Mouse (Mus musculus) bone marrow macrophage, adult 2 months (primary cell): ENCODE measurements around the gene Guca1a. TPM values are rescaled to one million over a fixed set of nuclear protein-coding genes. Genes with fewer than 3 reads are reported as not detected.
A peak's percentile ranks its signal among the peaks of the same experiment; 100 is the strongest.
"Not testable (repeated sequence)": the region's sequence is repeated elsewhere in the genome, so short reads cannot be mapped to it uniquely, and the experiment has no call there.

Experiments used
- H3K27ac ChIP-seq: 2 replicates; pipeline ENCODE4 v1.5.1; 2012; ENCODE audit warnings: low read depth, low read length; ENCODE audit not compliant: insufficient read depth
- H3K4me1 ChIP-seq: 2 replicates; pipeline ENCODE4 v1.6.1; 2012; ENCODE audit warnings: low read length; ENCODE audit not compliant: control insufficient read depth, insufficient read depth
- H3K4me3 ChIP-seq: 2 replicates; pipeline ENCODE4 v1.5.1; 2012; ENCODE audit warnings: mild to moderate bottlenecking, low read length, moderate library complexity; ENCODE audit not compliant: insufficient read depth
- CTCF ChIP-seq: IDR thresholded peaks from 2 replicates; pipeline ENCODE4 v1.5.1; 2012; ENCODE audit warnings: low read depth, mild to moderate bottlenecking, low read length, moderate library complexity
- POLR2A ChIP-seq: IDR thresholded peaks from 2 replicates; pipeline ENCODE4 v1.6.1; 2012; ENCODE audit warnings: mild to moderate bottlenecking, low read depth, low read length, borderline replicate concordance
- polyA plus RNA-seq: library from polyadenylated mRNA; stranded (reverse); fragments of >200 nt; gene quantifications from 2 replicates; pipeline ENCODE4 v1.2.4, GENCODE M21; 2012; ENCODE audit not compliant: missing spikeins, insufficient read depth, insufficient read length

Gene Guca1a
- polyA plus RNA-seq, 1 experiment: 22.0 TPM

- H3K4me3 ChIP-seq: no peak overlapping the region
- TF ChIP-seq CTCF: no peak
- H3K4me1 ChIP-seq: no peaks in the 10 kb centered on the region
- no peak overlapping the region for H3K27ac ChIP-seq
Measured at GRCm38 (mm10) chr17:47420195-47420594, 19.8 kb upstream of the Guca1a start.

- H3K4me1 ChIP-seq, H3K27ac ChIP-seq: not testable (repeated sequence)
- peak overlapping the region; percentile 33 for H3K4me3 ChIP-seq
Measured at GRCm38 (mm10) chr17:47409897-47410861, 9.8 kb upstream of the Guca1a start.

- Histone ChIP-seq H3K27ac (no peak overlapping the region), H3K4me1 (no peaks in the 10 kb centered on the region), H3K4me3 (no peak overlapping the region)
- TF ChIP-seq CTCF (peak; percentile 49), POLR2A (no peak)
Measured at GRCm38 (mm10) chr17:47408558-47408898, 8.1 kb upstream of the Guca1a start.

GRCm38 (mm10) chr17:47407717-47408557 is 7.6 kb upstream of the Guca1a start:
- no peaks in the 10 kb centered on the region for H3K4me1 ChIP-seq
- no peak overlapping the region for H3K4me3 ChIP-seq
- no peak overlapping the region for H3K27ac ChIP-seq
- TF ChIP-seq CTCF (peak; percentile 35; the same call in 1 of the 2 replicates), POLR2A (no peak)

GRCm38 (mm10) chr17:47399091-47399490 is 1.3 kb downstream of the Guca1a start:
- Histone ChIP-seq H3K4me3 (no peak overlapping the region), H3K27ac (no peak overlapping the region), H3K4me1 (peaks cover 5% of the 10 kb centered on the region; the same call in 1 of the 2 replicates)
- TF ChIP-seq POLR2A (no peak), CTCF (no peak)

GRCm38 (mm10) chr17:47395376-47395913 is 4.9 kb downstream of the Guca1a start:
- H3K4me1 ChIP-seq: peaks cover 5% of the 10 kb centered on the region; the same call in 1 of the 2 replicates
- H3K27ac ChIP-seq: peak overlapping the region; percentile 61
- TF ChIP-seq CTCF: no peak
- TF ChIP-seq POLR2A: no peak; the same call in 1 of the 2 replicates
- H3K4me3 ChIP-seq: peak overlapping the region; percentile 70

- TF ChIP-seq POLR2A: no peak
- no peak for TF ChIP-seq CTCF
- Histone ChIP-seq H3K27ac (peak overlapping the region; percentile 24), H3K4me1 (peaks cover 5% of the 10 kb centered on the region; the same call in 1 of the 2 replicates), H3K4me3 (peak overlapping the region; percentile 70)
Measured at GRCm38 (mm10) chr17:47394223-47394869, 6.0 kb downstream of the Guca1a start.

GRCm38 (mm10) chr17:47386649-47387048 is 13.7 kb downstream of the Guca1a start:
- Histone ChIP-seq H3K4me1 (no peaks in the 10 kb centered on the region), H3K4me3 (no peak overlapping the region), H3K27ac (no peak overlapping the region)
- TF ChIP-seq POLR2A (no peak), CTCF (peak; percentile 94)

GRCm38 (mm10) chr17:47385145-47385544 is 15.2 kb downstream of the Guca1a start, which contains the start of gene Guca1b:
Gene Guca1b, plus strand, starts transcription at chr17:47385393.
- TF ChIP-seq POLR2A (no peak), CTCF (no peak)
- no peak within 1 kb of the TSS for H3K27ac ChIP-seq
- no peak within 1 kb of the TSS for H3K4me3 ChIP-seq
- no peaks in the 10 kb centered on the region for H3K4me1 ChIP-seq
